9 mouse cellular contexts compared by ENCODE assay signal in the genomic region with DNA sequence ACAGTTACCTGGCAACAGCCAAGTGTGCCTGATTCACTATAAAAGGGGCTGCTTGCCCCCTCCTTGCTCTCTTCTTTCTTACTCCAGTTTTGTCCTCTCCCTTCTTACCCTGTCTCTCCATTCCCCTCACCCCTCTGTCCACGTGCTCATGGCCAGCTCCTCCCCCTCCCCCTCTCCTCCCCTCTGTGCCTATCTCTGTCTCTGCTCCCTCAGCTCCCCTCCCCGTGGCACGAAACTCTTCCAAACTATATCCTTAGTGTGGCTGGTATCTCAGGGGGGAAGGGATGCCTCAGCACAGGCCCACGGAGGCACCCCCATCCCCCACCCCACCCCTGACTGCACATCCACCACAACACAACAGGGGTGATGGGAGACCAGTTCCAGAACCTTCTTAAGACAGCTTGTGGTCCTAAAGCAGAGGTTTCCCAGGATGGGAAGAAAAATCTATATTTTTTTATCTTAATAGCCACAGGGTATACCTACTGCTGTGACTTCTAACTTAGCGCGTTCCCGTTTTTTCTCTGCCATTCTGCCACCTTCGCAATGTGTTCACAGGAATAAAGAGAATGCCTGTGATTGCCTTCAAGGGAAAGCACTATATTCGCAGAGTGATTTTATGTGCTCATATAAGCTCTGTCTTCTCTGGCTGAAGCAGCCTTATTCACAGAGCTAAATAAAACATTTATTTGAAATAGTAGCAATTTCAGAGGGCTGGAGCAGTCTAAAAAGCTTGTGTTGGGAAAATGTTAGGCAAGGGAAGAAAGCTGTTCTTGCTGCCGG.
A peak's percentile ranks its signal among the peaks of the same experiment; 100 is the strongest.
DNase-seq lines count a peak whose midpoint lies in the region; ATAC-seq and TF ChIP-seq lines count a peak whose summit lies in the region.
"Had no signal": no experiment of that assay in that cellular context is flagged by ENCODE, and none has a peak within 500 bp of the region (broad histone marks: within the 10 kb centered on the region; RNA-seq: fewer than 3 reads in every experiment).

No protein-coding gene starts in this region.

- no peaks in the 10 kb centered on the region for H3K27me3 ChIP-seq in heart, embryonic 16.5 days (ENCODE audit: control insufficient read depth, insufficient read depth, low read length)
- H3K27me3 ChIP-seq in hindbrain, embryonic 10.5 days (ENCODE audit: insufficient read depth, poor library complexity, severe bottlenecking): no peaks in the 10 kb centered on the region
- no peaks in the 10 kb centered on the region; the same call in 1 of the 2 replicates for H3K27me3 ChIP-seq in midbrain, embryonic 13.5 days
- H3K27me3 ChIP-seq: CH12.LX had no signal

- peak overlapping the region; percentile 67 for H3K27ac ChIP-seq in heart, embryonic 16.5 days (ENCODE audit: low read length)
- peak overlapping the region; percentile 89 for H3K27ac ChIP-seq in hindbrain, embryonic 10.5 days
- peak overlapping the region; percentile 35 for H3K27ac ChIP-seq in midbrain, embryonic 13.5 days

- no peaks in the 10 kb centered on the region for H3K36me3 ChIP-seq in heart, embryonic 16.5 days (ENCODE audit: control insufficient read depth, insufficient read depth)
- H3K36me3 ChIP-seq in hindbrain, embryonic 10.5 days: no peaks in the 10 kb centered on the region
- H3K36me3 ChIP-seq in midbrain, embryonic 13.5 days: no peaks in the 10 kb centered on the region

- 0 out of 2 replicates have a peak, but pooled peaks cover 3% of the 10 kb centered on the region for H3K9me3 ChIP-seq in heart, embryonic 16.5 days (replicated peaks; ENCODE audit: control insufficient read depth, low read length)
- no peaks in the 10 kb centered on the region for H3K9me3 ChIP-seq in hindbrain, embryonic 10.5 days
- H3K9me3 ChIP-seq in midbrain, embryonic 13.5 days: no peaks in the 10 kb centered on the region

- TF ChIP-seq POLR2A in brain, embryonic 14.5 days (IDR thresholded peaks at IDR 0.05; ENCODE audit: borderline replicate concordance, extremely low read depth, insufficient read depth, insufficient read length, poor library complexity, severe bottlenecking): no peak

- peak; percentile 31 for ATAC-seq in heart, embryonic 16.5 days (replicated peaks; ENCODE audit: extremely low read depth, insufficient read depth, low FRiP score)
- peak; percentile 45 for ATAC-seq in midbrain, embryonic 13.5 days

- no peak for TF ChIP-seq CTCF in brain, embryonic 14.5 days (IDR thresholded peaks at IDR 0.05; ENCODE audit: borderline replicate concordance, extremely low read depth, insufficient read depth, insufficient read length)

- DNase-seq in heart, postnatal 4 days: no peak
- peak; percentile 54 for DNase-seq in brain, embryonic 14.5 days (ENCODE audit: low read depth)
- no peak for DNase-seq in hindbrain, embryonic 10.5 days (ENCODE audit: low spot score)
- no peak for DNase-seq in Muller cell, postnatal 12 days (ENCODE audit: inconsistent ontology term)
- no peak for DNase-seq in right cerebral cortex, postnatal 14 days
- no peak for DNase-seq in cerebellum, postnatal 4 days (ENCODE audit: low spot score in 2 of 2)

- peaks cover 40% of the 10 kb centered on the region for H3K4me1 ChIP-seq in heart, embryonic 16.5 days (ENCODE audit: control insufficient read depth, insufficient read depth, low read length)
- peaks cover 62% of the 10 kb centered on the region for H3K4me1 ChIP-seq in hindbrain, embryonic 10.5 days (replicated peaks)
- H3K4me1 ChIP-seq in midbrain, embryonic 13.5 days (replicated peaks): peaks cover 43% of the 10 kb centered on the region

- no peak overlapping the region for H3K4me3 ChIP-seq in heart, embryonic 16.5 days (ENCODE audit: low read length)
- H3K4me3 ChIP-seq in hindbrain, embryonic 10.5 days: no peak overlapping the region
- no peak overlapping the region for H3K4me3 ChIP-seq in midbrain, embryonic 13.5 days (replicated peaks)

- WGBS in heart, embryonic 16.5 days: 64% methylated on average over 10 of the region's 10 CpGs
- WGBS in hindbrain, embryonic 10.5 days: 63% methylated on average over 10 of the region's 10 CpGs
- 52% methylated on average over 10 of the region's 10 CpGs for WGBS in midbrain, embryonic 13.5 days

- H3K4me2 ChIP-seq in heart, embryonic 16.5 days (ENCODE audit: low read depth, low read length): no peak overlapping the region
- no peak overlapping the region for H3K4me2 ChIP-seq in midbrain, embryonic 13.5 days (replicated peaks)

- peak overlapping the region; percentile 45 for H3K9ac ChIP-seq in heart, embryonic 16.5 days (ENCODE audit: low read length)
- H3K9ac ChIP-seq in midbrain, embryonic 13.5 days (replicated peaks): no peak overlapping the region

Comparison
In these comparisons a context has a peak if more than half of its experiments do, and no peak if none do; other contexts are left out.
1. H3K27ac ChIP-seq: peak in every context shown above with its lines; median percentile 89 in hindbrain, embryonic 10.5 days; 67 in heart, embryonic 16.5 days; 35 in midbrain, embryonic 13.5 days.